Mouse (Mus musculus) embryo, embryonic 11.5 days (tissue): ENCODE measurements around the gene 4933421I07Rik.

Experiments
- DNase-seq: peaks from one replicate; pipeline ENCODE4 v3.0.0-alpha.2; 2012; ENCODE audit warnings: low read depth, low spot score

Gene 4933421I07Rik

DNA sequence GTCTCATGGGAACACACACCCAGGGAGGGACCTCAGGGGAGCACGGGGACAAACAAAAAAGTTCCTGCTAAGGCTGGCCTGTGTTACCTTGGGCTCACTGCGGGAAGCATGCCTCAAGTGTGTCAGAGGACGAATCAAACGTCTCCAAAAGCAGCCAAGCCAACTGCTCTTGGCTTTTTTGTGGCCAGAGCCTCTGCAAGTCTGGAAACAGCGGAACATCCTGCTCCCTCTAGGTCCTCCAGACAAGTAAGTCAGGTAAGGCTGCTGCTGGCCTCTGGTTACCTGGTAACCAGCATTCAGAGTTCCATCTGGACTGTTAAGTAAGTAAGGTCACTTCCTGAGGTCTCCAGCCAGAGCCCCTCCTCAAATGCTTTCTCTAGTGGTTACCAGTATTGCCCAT, at the start of gene 4933421I07Rik:
Gene 4933421I07Rik (minus strand): TSS at position 271 of the 400 bp plus-strand sequence.
- no peak for DNase-seq

DNA sequence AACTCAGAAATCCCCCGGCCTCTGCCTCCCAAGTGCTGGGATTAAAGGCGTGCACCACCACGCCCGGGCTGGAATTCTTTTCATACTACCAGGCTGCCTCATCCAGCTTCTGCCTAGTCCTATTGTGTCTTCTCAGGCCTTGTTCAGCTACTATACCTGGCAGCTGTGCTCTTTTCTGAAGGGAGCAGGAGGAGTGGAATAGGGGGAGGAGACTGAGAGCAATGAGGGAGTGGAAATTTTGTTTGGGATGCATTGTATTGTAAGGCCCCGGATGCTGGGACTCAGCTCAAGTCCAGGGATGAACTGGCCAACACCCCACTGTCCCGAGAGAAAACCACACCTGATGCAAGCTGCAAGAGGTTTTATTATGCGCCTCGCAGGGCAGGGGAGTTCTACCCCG, 49.4 kb upstream of the 4933421I07Rik start:
- DNase-seq: no peak

DNA sequence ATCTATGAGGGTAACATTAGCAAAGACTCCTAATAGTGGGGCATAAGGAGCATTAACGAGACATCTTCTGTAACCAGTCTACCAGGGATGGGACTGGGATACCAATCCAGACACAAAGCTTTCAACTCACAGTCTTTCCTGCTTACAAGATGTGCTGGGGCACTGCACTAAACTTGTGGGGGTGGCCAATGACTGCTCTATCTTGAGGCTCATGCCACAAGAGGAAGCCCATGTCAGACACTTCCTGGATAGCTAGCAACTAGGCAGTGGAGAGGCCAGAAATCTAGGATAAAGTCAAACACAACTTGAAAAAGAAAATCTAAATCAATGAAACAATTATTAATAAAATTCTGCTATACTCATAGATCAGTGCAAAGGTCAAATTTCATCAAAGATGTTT, 48.3 kb upstream of the 4933421I07Rik start:
- no peak for DNase-seq

DNA sequence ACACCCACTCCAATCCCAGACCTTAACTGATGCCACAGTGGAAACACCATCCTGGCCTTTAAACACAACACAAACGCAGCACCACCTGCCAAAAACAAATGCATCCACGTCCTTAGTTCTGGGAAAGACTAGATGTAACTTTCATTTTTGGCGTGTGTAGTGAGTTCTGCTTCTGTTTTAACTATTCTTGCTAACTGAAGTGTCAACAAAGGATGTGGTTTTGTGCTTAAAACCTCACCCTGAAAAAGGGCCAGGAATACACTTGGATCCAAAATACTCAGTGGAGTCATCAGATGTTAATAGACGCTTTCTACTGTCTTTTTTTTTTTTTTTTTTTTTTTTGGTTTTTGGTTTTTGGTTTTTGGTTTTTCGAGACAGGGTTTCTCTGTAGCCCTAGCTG, 42.9 kb upstream of the 4933421I07Rik start:
- DNase-seq: no peak

DNA sequence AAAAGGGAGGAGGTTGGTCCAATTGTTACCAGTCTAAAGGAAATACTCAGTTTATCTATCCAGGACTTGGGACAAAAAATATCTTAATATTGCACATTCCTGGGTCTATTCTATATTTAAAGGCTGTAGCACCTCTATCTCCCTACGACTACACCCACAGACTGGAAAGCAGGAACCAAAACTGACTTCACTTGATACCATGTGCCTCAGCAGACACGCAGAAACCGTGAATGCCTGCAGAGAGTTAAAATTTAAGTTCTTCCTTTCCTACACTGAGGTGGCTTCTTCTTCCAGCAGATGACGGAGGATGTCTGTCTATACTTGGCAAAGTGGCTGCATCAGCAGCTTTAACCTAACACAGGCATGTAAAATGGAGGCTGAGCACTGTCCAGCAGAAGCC, 42.4 kb upstream of the 4933421I07Rik start:
- no peak for DNase-seq

DNA sequence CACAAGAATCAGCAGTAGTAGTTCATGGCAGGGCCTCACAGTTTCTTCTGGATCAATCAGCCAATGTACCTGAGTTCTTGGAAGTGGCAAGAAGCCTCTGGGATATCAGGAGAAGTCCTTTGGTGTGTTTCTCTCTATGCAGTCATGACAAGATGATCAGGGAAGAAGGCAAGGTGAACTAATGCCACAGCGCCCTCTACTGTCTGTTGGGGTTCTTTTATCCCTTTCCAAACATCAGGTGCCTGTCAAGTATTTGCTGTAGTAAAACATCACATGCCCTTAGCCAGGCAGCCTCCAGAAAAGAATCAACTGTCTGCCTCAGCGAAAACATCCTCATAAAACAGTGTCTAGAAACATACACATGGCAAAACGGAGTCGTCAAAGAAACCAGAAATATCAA, 6.7 kb upstream of the 4933421I07Rik start:
- DNase-seq: no peak

DNA sequence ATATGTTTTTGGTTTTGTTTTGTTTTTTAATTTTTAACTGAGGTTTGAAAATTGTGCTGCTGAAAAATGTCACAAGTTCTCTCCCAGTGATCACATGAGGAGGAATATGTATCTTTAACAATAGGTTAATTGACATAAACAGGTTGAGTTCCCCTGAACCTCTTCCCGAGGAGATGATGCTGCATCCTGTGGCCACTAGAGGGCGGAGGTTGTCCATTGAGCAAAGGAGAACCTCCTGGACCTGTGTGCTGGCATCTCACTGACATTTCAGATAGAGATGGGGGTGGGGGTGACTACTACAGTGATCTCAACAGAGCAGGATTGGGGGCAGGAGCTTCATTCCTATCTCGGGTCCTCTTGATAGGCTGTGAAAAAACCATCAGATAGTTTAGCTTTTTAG, 2.7 kb upstream of the 4933421I07Rik start:
- DNase-seq: no peak

DNA sequence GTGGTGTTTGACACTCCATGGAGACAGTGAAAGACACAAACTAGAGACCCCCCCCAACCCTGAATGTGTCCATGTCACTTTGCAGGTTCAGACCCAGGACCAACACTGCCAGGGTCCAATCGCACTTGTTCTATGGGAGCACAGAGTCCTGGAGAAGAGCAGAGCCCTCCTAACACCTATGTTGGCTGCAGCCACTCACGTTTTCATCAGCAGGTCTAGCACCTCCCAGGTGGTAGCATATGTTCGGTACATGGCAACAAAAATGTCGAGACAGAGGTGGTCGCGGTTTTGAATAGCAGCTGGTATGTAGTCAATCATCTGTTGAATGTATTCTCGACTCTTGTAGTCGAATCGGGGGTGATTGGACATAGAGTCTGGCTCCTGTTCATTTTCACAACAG, 568 bp downstream of the 4933421I07Rik start:
- no peak for DNase-seq
